Mouse (Mus musculus) C2C12 (cell line): ENCODE measurements around the gene Cntrl.

Experiments
- CEBPB ChIP-seq: IDR thresholded peaks from one replicate; pipeline ENCODE4 v1.6.1; 2011; ENCODE audit warnings: low read depth, mild to moderate bottlenecking, control low read depth, moderate library complexity
- CTCF ChIP-seq: IDR thresholded peaks from one replicate; pipeline ENCODE4 v1.5.1; 2011; ENCODE audit not compliant: control insufficient read depth, insufficient read depth, insufficient read length
- FOSL1 ChIP-seq: IDR thresholded peaks from one replicate; pipeline ENCODE4 v1.8.0; 2011; ENCODE audit warnings: mild to moderate bottlenecking, low read length; ENCODE audit not compliant: poor library complexity, insufficient read depth, severe bottlenecking
- MAX ChIP-seq: IDR thresholded peaks from one replicate; pipeline ENCODE4 v1.6.1; 2011; ENCODE audit warnings: mild to moderate bottlenecking, control low read depth
- MYOD1 ChIP-seq: IDR thresholded peaks from one replicate; pipeline ENCODE4 v1.6.1; 2011; ENCODE audit warnings: low read depth; ENCODE audit not compliant: control insufficient read depth, insufficient read length
- MYOG ChIP-seq: IDR thresholded peaks from one replicate; pipeline ENCODE4 v1.6.1; 2011; ENCODE audit not compliant: control insufficient read depth, insufficient read length; ENCODE audit errors: extremely low read depth
- USF1 ChIP-seq: IDR thresholded peaks from one replicate; pipeline ENCODE4 v1.6.1; 2011; ENCODE audit warnings: low read depth, mild to moderate bottlenecking, control low read depth, moderate library complexity

GRCm38 (mm10) chr2:35165416-35165815 lies 56.1 kb downstream of the Cntrl start:
- TF ChIP-seq CTCF (no peak), CEBPB (no peak), FOSL1 (no peak), MAX (no peak), USF1 (no peak), MYOD1 (no peak), MYOG (no peak)
